In genomic region chr1:162529651-162530050, GRCm38 (mm10) we compare ENCODE assay signal across 11 mouse cellular contexts. TPM values are rescaled to one million over a fixed set of nuclear protein-coding genes. Genes with fewer than 3 reads are reported as not detected.
DNase-seq lines count a peak whose midpoint lies in the region; ATAC-seq and TF ChIP-seq lines count a peak whose summit lies in the region.
"Had no signal": no experiment of that assay in that cellular context is flagged by ENCODE, and none has a peak within 500 bp of the region (broad histone marks: within the 10 kb centered on the region; RNA-seq: fewer than 3 reads in every experiment).

No protein-coding gene starts in this region.

- no peak overlapping the region for H3K4me3 ChIP-seq in lung, postnatal 0 days (ENCODE audit: low read depth, low read length)
- H3K4me3 ChIP-seq: limb, embryonic 13.5 days had no signal

- DNase-seq in cerebellum, postnatal 10 days, result peak; percentile 46 to 54
- no peak for DNase-seq in cerebellum, postnatal 4 days (ENCODE audit: low spot score in 2 of 2)
- peak; percentile 17 for DNase-seq in kidney, adult 18-20 months
- DNase-seq in kidney, postnatal 25 days, result no peak
- peak; percentile 19 for DNase-seq in lung, postnatal 0 days (ENCODE audit: low spot score)
- DNase-seq in lung, postnatal 14 days, result no peak
- DNase-seq in brain, embryonic 14.5 days (ENCODE audit: low read depth), result no peak
- DNase-seq in urinary bladder, postnatal 10 days (ENCODE audit: low spot score), result no peak

- TF ChIP-seq CTCF in lung, postnatal 0 days (IDR thresholded peaks at IDR 0.05), result peak; percentile 45
- peak; percentile 12; the same call in 1 of the 2 replicates for TF ChIP-seq CTCF in brain, embryonic 14.5 days (IDR thresholded peaks at IDR 0.05; ENCODE audit: borderline replicate concordance, extremely low read depth, insufficient read depth, insufficient read length)

- H3K9me3 ChIP-seq in lung, postnatal 0 days (ENCODE audit: low read length), result no peaks in the 10 kb centered on the region

- no peak for ATAC-seq in lung, postnatal 0 days
- ATAC-seq: hindbrain, embryonic 16.5 days; midbrain, embryonic 16.5 days had no signal

- H3K4me2 ChIP-seq in lung, postnatal 0 days (replicated peaks; ENCODE audit: low read depth, low read length), result no peak overlapping the region
- H3K4me2 ChIP-seq: limb, embryonic 13.5 days had no signal

- TF ChIP-seq EP300 in lung, postnatal 0 days (IDR thresholded peaks at IDR 0.05), result no peak

- no peaks in the 10 kb centered on the region for H3K4me1 ChIP-seq in lung, postnatal 0 days (ENCODE audit: insufficient read depth, low read depth, low read length)
- H3K4me1 ChIP-seq: limb, embryonic 13.5 days had no signal

- no peak overlapping the region for H3K9ac ChIP-seq in lung, postnatal 0 days (replicated peaks; ENCODE audit: low read depth)
- H3K9ac ChIP-seq: limb, embryonic 13.5 days had no signal

- TF ChIP-seq POLR2A in brain, embryonic 14.5 days (IDR thresholded peaks at IDR 0.05; ENCODE audit: borderline replicate concordance, extremely low read depth, insufficient read depth, insufficient read length, poor library complexity, severe bottlenecking), result no peak

- H3K36me3 ChIP-seq in lung, postnatal 0 days (ENCODE audit: insufficient read depth, low read length), result peaks cover 7% of the 10 kb centered on the region; the same call in 1 of the 2 replicates

- whole genome bisulfite sequencing in lung, postnatal 0 days, result 70% methylated on average over 2 of the region's 2 CpGs

- H3K27me3 ChIP-seq in lung, postnatal 0 days (replicated peaks; ENCODE audit: insufficient read depth, low read length), result no peaks in the 10 kb centered on the region
- H3K27me3 ChIP-seq: limb, embryonic 13.5 days had no signal

- no peak overlapping the region for H3K27ac ChIP-seq in lung, postnatal 0 days (ENCODE audit: low read length)
- H3K27ac ChIP-seq: limb, embryonic 13.5 days had no signal

RNA-seq across cellular contexts. Expression of gene Mettl13, which starts 18.7 kb away (rescaled TPM):
- 6.7 and 7.2 TPM in 2 replicates for polyA plus RNA-seq in lung, postnatal 0 days (2015; fragmentation: Nextera tagmentation; extraction: Ambion mirVana)
- polyA plus RNA-seq in brain, embryonic 14.5 days (2012; rRNA removed), result 16.7 and 18.0 TPM in 2 replicates

RNA-seq across cellular contexts. Expression of gene Vamp4, which starts 40.7 kb away (rescaled TPM):
- 45.1 and 50.6 TPM in 2 replicates for polyA plus RNA-seq in lung, postnatal 0 days (2015; fragmentation: Nextera tagmentation; extraction: Ambion mirVana)
- polyA plus RNA-seq in brain, embryonic 14.5 days (2012; rRNA removed), result 36.0 and 39.4 TPM in 2 replicates

RNA-seq across cellular contexts. Expression of gene Dnm3, which starts 51.8 kb away (rescaled TPM):
- polyA plus RNA-seq in lung, postnatal 0 days (2015; fragmentation: Nextera tagmentation; extraction: Ambion mirVana), result 3.4 and 4.0 TPM in 2 replicates
- 27.1 and 45.3 TPM in 2 replicates for polyA plus RNA-seq in brain, embryonic 14.5 days (2012; rRNA removed)

Comparison
In these comparisons a context has a peak if more than half of its experiments do, and no peak if none do; other contexts are left out.
1. DNase-seq: peak in cerebellum, postnatal 10 days (2 of 2), kidney, adult 18-20 months (single experiment) and lung, postnatal 0 days (single experiment); none in cerebellum, postnatal 4 days (0 of 2), kidney, postnatal 25 days (0 of 2), lung, postnatal 14 days (single experiment), brain, embryonic 14.5 days (single experiment) and urinary bladder, postnatal 10 days (single experiment).